ENCODE assay signal across 21 mouse cellular contexts in the genomic region with DNA sequence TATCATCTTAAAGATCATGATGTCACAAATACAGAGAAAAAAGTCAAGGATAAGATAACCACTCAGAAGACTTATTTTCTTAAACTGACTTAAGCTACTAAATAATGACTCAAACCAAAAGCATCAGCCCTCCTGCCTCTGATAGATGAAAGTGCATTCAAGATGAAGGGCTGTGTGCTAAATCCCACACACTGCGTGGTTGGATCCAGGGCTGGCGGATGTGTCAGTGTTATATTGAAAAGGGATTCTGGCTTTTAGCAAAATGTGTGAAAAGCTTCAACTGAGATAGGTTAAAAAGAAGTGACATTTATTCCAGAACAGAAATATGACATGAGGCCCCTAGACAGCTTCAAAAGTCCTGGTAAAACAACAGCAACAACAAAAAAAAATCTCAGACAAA.
DNase-seq lines count a peak whose midpoint lies in the region; ATAC-seq and TF ChIP-seq lines count a peak whose summit lies in the region.
"Had no signal": no experiment of that assay in that cellular context is flagged by ENCODE, and none has a peak within 500 bp of the region (broad histone marks: within the 10 kb centered on the region; RNA-seq: fewer than 3 reads in every experiment).

No protein-coding gene starts in this region.

- no peak overlapping the region for H3K4me3 ChIP-seq in layer of hippocampus, adult 2 months
- H3K4me3 ChIP-seq: embryonic facial prominence, embryonic 12.5 days; heart, embryonic 13.5 days; hindbrain, embryonic 15.5 days had no signal

- ATAC-seq in frontal cortex, adult (ENCODE audit: low TSS enrichment), result peak; percentile 85
- ATAC-seq: CD4-positive, CD25-positive, alpha-beta regulatory T cell, adult 4 months; forebrain, embryonic 16.5 days had no signal

- no peak for TF ChIP-seq CTCF in layer of hippocampus, adult 2 months (conservative IDR thresholded peaks at IDR 0.05)

- H3K27ac ChIP-seq in layer of hippocampus, adult 2 months, result peak overlapping the region; percentile 66
- H3K27ac ChIP-seq: embryonic facial prominence, embryonic 12.5 days; heart, embryonic 13.5 days; hindbrain, embryonic 15.5 days had no signal

- no peak for DNase-seq in frontal cortex, postnatal 14 days (ENCODE audit: low spot score in 2 of 2)
- peak in 1 of 2 experiments; percentile 26 for DNase-seq in layer of hippocampus, adult 2 months (ENCODE audit: low spot score in 2 of 2)
- no peak for DNase-seq in layer of hippocampus, postnatal 25 days (ENCODE audit: extremely low spot score in 1 of 2, low spot score in 1 of 2)
- DNase-seq in right cerebral cortex, adult 18-20 months, result peak; percentile 47
- DNase-seq in right cerebral cortex, postnatal 14 days, result no peak
- DNase-seq in gastrocnemius, postnatal 10 days, result no peak
- DNase-seq: adrenal gland, adult 8-10 months; adrenal gland, postnatal 36 days; B cell, adult 2 months; cerebellum, adult 11-12 months; cerebellum, adult 9-10 months; cerebellum, postnatal 25 days; gastrocnemius, postnatal 25 days; heart, adult 11 months; heart, postnatal 36 days had no signal
